Mouse (Mus musculus): ENCODE data around the gene Brd7. TPM values are rescaled to one million over a fixed set of nuclear protein-coding genes. Genes with fewer than 3 reads are reported as not detected.

Brd7 gene
- total RNA-seq, 2 experiments from 2014 or later, result 56.0 to 67.1 TPM

- DNase-seq (ENCODE audit: low spot score in 2 of 2), result no peak
Measured at GRCm38 (mm10) chr8:88357946-88358345, 4.0 kb downstream of the Brd7 start.

- no peak for DNase-seq (ENCODE audit: low spot score in 2 of 2)
Measured at GRCm38 (mm10) chr8:88357226-88357933, 4.6 kb downstream of the Brd7 start.

DNA sequence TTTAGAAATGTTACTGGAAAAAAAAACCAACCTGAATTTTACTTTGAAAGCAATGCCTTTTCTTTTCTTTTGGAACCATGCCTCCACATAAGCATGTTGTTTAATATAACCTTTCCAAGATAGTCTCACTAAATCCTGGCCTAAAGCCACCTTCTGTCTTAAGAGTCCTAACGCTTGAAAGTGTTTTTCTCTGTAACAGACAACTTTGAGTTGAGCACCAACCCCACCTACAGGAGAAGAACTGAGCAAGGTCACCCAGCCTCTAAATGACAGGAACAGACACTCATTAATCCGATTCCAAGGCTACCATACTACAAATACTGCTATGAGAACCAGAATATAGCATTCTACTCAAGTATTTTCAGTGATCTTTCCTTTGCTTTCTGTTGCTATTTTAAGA is 12.9 kb downstream of the Brd7 start:
- no peak for DNase-seq (ENCODE audit: low spot score in 2 of 2)

GRCm38 (mm10) chr8:88342026-88342425 is 20.0 kb downstream of the Brd7 start:
- no peak for DNase-seq (ENCODE audit: low spot score in 2 of 2)

- DNase-seq (ENCODE audit: low spot score in 2 of 2), result no peak
Measured at GRCm38 (mm10) chr8:88339887-88340695, 21.9 kb downstream of the Brd7 start.

GRCm38 (mm10) chr8:88339221-88339620 is 22.8 kb downstream of the Brd7 start:
- no peak for DNase-seq (ENCODE audit: low spot score in 2 of 2)

DNA sequence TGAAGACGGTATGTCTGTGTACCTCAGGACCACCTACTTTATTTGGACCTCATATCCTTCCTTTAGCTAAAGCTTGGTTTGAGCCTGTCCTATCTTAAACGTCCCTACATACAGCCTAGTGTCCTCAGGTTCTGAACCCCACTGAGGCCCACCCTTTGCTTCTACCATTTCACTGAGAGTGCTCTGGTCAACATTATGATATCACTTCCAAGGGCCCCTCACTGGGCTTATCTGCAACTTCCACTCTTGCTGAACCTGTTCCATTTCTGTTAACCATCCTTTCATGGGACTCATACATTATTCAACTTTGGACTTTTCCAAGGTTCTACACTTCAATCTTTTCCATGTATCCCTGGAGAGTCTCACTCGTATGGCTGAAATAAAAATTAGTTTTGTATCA is 27.0 kb downstream of the Brd7 start:
- DNase-seq (ENCODE audit: low spot score in 2 of 2), result no peak

DNA sequence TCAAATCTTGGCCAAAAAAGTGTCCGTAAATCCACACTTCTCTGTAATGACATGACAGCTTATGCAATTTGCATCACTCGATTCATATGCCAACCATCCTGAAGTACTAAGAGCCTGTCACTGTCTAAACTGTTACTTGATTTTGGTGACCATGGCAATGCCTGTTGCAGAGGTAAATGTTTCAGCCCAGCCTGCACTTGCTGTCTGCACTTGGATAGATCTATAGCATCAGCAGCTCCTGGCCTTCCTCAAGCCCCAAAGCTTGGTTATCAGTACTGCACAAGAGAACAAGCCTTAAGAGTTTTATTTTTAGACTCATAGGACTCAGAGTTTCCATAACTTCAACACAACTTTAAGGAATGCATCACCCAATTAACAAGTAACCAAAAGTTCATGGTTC is 27.6 kb downstream of the Brd7 start:
- DNase-seq (ENCODE audit: low spot score in 2 of 2), result no peak

- no peak for DNase-seq (ENCODE audit: low spot score in 2 of 2)
Measured at GRCm38 (mm10) chr8:88330816-88331215, 31.2 kb downstream of the Brd7 start.

DNA sequence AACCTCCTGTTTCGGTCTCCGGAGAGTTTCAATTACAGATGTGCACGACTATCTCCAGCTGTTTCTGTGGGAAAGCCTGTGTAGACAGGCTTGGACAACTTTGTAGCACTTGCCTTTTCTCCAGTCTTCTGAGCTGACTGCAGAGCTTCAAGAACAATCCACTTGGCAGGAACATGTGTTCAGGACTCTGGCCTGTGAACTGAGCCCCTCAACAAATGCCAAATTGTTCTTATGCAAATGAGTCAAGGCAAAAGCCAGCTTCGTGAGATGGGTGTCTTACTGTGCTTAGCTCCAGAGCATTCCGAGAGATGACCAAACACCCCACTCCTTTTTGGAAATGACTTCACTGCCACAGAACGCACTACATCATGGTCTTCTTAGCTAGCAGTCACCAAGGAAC is 33.3 kb downstream of the Brd7 start:
- DNase-seq (ENCODE audit: low spot score in 2 of 2), result no peak

DNA sequence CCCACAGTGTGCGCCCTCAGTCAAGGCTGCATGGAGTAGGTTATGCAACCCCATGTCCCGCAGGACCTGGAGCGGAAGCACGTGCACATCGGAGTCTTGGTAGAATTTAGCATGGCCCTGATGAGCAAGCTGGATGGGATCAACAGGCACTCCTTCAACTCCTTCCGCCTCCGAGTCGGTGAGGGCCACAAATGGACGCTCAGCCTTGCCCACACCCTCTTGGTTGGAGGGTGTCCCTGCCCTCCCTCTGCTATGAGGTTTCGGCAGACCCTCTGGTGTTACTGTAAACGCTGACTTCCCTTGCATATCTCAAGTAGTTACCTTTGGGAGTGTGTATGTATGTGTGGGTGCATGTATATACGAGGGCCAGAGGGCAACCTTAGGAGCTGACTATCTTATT is 35.7 kb downstream of the Brd7 start:
- no peak for DNase-seq (ENCODE audit: low spot score in 2 of 2)

DNA sequence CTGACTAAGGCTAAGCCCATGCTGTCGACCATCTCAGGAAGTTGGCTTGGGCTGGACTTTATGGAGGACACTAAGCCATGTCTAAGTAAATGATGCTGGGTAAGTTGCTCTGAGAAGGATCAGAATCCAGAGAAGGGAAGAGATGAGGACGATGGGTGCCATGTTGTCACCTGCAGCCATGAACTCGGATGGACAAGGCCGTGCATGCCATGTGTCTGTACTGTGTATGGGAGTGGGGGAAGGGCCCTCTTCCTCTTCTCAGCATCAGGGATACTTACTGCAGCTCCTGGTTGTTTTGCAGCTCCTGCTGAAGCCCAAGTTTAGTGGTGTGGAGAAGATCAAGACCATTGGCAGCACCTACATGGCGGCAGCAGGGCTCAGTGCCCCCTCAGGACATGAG is 36.2 kb downstream of the Brd7 start:
- no peak for DNase-seq (ENCODE audit: low spot score in 2 of 2)

DNA sequence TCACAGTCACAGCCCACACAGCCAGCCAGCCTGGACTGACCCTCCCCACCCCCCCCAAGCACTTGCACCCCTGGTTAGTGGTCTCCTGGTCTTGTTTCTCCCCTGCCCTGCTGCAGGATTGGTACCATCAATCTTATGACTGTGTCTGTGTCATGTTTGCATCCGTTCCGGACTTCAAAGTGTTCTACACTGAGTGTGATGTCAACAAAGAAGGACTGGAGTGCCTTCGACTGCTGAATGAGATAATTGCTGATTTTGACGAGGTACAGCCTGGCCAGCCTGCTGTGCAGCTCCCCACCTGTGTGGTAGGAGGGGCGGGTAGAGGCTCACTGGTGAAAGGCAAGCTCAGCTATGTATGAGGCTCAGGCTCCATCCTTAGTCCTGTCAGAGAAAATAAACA is 36.7 kb downstream of the Brd7 start:
- DNase-seq (ENCODE audit: low spot score in 2 of 2), result no peak

DNA sequence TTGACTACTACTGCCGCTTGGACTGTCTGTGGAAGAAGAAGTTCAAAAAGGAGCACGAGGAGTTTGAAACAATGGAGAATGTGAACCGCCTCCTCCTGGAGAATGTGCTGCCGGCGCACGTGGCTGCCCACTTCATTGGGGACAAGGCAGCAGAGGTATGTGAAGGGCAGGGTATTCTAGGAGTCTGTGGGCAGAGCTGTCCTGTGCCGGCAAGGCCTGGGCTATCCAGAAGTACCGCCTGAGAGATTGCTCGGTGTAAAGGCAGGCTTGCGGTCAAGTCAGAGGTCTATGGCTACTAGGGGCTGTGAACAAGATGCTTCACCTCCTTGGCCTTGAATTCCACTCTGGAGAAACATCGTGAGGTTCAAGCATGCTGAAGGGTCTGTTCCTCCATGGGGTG is 37.2 kb downstream of the Brd7 start:
- DNase-seq (ENCODE audit: low spot score in 2 of 2), result no peak

GRCm38 (mm10) chr8:88323523-88323922 is 38.5 kb downstream of the Brd7 start:
- no peak for DNase-seq (ENCODE audit: low spot score in 2 of 2)

- no peak for DNase-seq (ENCODE audit: low spot score in 2 of 2)
Measured at GRCm38 (mm10) chr8:88321387-88321786, 40.6 kb downstream of the Brd7 start.

- no peak for DNase-seq (ENCODE audit: low spot score in 2 of 2)
Measured at GRCm38 (mm10) chr8:88320134-88320533, 41.9 kb downstream of the Brd7 start.

GRCm38 (mm10) chr8:88318151-88318550 is 43.8 kb downstream of the Brd7 start:
- DNase-seq (ENCODE audit: low spot score in 2 of 2), result no peak

DNA sequence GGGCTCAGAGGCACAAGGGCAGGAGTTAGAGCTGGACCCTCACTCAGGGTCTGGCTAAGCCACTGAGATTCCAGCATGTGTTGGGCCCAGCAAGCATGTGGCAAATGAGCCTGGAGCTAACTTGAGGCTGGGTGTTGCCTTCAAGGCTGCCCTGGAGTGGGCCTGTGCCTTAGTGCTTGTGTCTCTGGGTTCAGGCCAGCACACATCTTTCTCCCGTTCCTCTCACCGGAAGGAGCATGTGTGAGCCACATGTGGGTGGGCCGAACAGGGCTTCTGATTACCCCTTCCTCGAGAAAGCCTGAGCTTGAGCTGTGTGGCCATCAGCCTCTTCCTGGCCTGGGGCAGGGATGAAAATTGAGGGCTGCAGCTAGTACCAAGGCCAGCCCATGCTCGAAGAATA is 44.7 kb downstream of the Brd7 start:
- peak in 1 of 2 experiments; percentile 18 for DNase-seq (ENCODE audit: low spot score in 2 of 2)

- peak in 1 of 2 experiments; percentile 24 for DNase-seq (ENCODE audit: low spot score in 2 of 2)
Measured at GRCm38 (mm10) chr8:88316139-88316931, 45.7 kb downstream of the Brd7 start.

DNA sequence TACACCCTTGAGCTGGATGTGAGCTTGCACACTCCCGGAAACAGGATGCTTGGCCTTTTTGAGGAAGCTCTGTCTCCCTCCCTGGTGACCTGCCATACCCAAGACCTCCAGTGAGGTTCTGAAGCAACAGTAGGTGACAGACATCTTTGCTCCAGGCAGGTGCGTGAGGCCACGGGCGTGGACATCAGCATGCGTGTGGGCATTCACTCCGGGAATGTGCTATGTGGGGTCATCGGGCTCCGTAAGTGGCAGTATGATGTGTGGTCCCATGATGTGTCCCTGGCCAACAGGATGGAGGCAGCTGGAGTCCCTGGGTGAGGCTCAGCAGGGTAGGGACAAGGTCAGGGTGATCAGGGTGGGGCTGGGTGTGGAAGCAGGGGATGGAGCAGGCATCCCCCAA is 46.7 kb downstream of the Brd7 start:
- no peak for DNase-seq (ENCODE audit: low spot score in 2 of 2)

DNA sequence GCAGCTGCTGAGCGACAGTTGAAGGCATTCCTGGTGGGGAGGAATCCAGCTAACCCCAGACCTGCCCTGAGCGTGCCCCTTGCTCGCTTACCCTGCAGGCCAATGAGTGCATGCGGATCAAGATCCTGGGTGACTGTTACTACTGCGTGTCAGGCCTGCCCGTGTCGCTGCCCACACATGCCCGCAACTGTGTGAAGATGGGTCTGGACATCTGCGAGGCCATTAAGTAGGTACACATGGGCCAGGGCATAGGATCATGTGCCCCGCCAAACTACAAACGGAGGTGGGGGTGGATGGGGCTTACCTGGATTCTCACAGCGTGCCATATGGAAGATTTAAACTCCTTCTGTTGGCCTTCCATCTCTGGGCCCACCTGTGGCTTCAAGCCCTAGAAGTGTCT is 48.0 kb downstream of the Brd7 start:
- peak in 1 of 2 experiments; percentile 18 for DNase-seq (ENCODE audit: low spot score in 2 of 2)

All from adrenal gland, adult 18-20 months (tissue).